Mouse (Mus musculus) ES-E14 (cell line): Measurements from ENCODE around the gene Mtss1l. TPM values are rescaled to one million over a fixed set of nuclear protein-coding genes. Genes with fewer than 3 reads are reported as not detected.

ENCODE experiments used
- DNase-seq: peaks from one replicate; pipeline ENCODE4 v3.0.0-alpha.2; 2013; ENCODE audit warnings: low read depth, low spot score
- H3K27ac ChIP-seq: 2 replicates; pipeline ENCODE4 v1.5.1; 2012; ENCODE audit warnings: low read depth, mild to moderate bottlenecking, low read length, moderate library complexity, mixed read lengths; ENCODE audit not compliant: poor library complexity, insufficient read depth, severe bottlenecking
- H3K36me3 ChIP-seq: 2 replicates; pipeline ENCODE4 v1.6.1; 2012; ENCODE audit warnings: mild to moderate bottlenecking, low read length, moderate library complexity, mixed read lengths; ENCODE audit not compliant: control insufficient read depth, poor library complexity, insufficient read depth, severe bottlenecking
- H3K4me1 ChIP-seq, 2 experiments: fragments of 150-350 bp in 1 of 2; sonication (generic) in 1 of 2; 2 replicates each; pipeline ENCODE4 v1.6.1; 2012; ENCODE audit warnings: low read length in 2 of 2, mild to moderate bottlenecking in 1 of 2, mixed read lengths in 1 of 2; ENCODE audit not compliant: control insufficient read depth in 2 of 2, insufficient read depth in 2 of 2, poor library complexity in 1 of 2
- H3K4me3 ChIP-seq, 2 experiments: fragments of 150-350 bp in 1 of 2; sonication (generic) in 1 of 2; 2 replicates each; pipeline ENCODE4 v1.5.1; 2012; ENCODE audit warnings: low read length in 2 of 2, low read depth in 1 of 2, mild to moderate bottlenecking in 1 of 2, mixed read lengths in 1 of 2; ENCODE audit not compliant: insufficient read depth in 1 of 2, poor library complexity in 1 of 2, severe bottlenecking in 1 of 2
- H3K9ac ChIP-seq: 2 replicates; pipeline ENCODE4 v1.6.1; 2012; ENCODE audit warnings: low read depth, mild to moderate bottlenecking, low read length, mixed read lengths; ENCODE audit not compliant: poor library complexity, insufficient read depth, severe bottlenecking
- H3K9me3 ChIP-seq: fragments of 150-350 bp; sonication (generic); 2 replicates; pipeline ENCODE4 v1.6.1; 2012; ENCODE audit warnings: low read depth, mild to moderate bottlenecking, low read length; ENCODE audit not compliant: control insufficient read depth, insufficient read depth
- CHD2 ChIP-seq: IDR thresholded peaks from 2 replicates; pipeline ENCODE4 v1.6.1; 2014; ENCODE audit warnings: mild to moderate bottlenecking, low read depth, low read length, inconsistent platforms
- HCFC1 ChIP-seq: IDR thresholded peaks from 2 replicates; pipeline ENCODE4 v1.6.1; 2012; ENCODE audit warnings: low read length, inconsistent platforms, borderline replicate concordance; ENCODE audit not compliant: insufficient read depth
- MAFK ChIP-seq: IDR thresholded peaks from 2 replicates; pipeline ENCODE4 v1.6.1; 2014; ENCODE audit warnings: mild to moderate bottlenecking, low read depth, low read length, inconsistent platforms; ENCODE audit not compliant: insufficient read depth
- ZC3H11A ChIP-seq: IDR thresholded peaks from 2 replicates; pipeline ENCODE4 v1.6.1; 2012; ENCODE audit warnings: low read depth, mild to moderate bottlenecking, inconsistent platforms, low read length, borderline replicate concordance
- ZNF384 ChIP-seq: IDR thresholded peaks from 2 replicates; pipeline ENCODE4 v1.6.1; 2012; ENCODE audit warnings: low read depth, low read length, inconsistent platforms
- in situ Hi-C, 2 experiments: fragments of 600-800 bp; cut with MboI; formaldehyde crosslinking; loops; one replicate each; pipeline ENCODE4 v1.15.1; 2025; ENCODE audit warnings: low sequenced_read_pairs in 2 of 2, inconsistent platforms in 1 of 2; ENCODE audit not compliant: unreplicated experiment in 2 of 2
- total RNA-seq: library from RNA; depleted of rRNA; stranded (reverse); fragments of 300-350 nt; gene quantifications from 2 replicates; pipeline ENCODE4 v1.2.3, GENCODE M21; 2012

The Mtss1l gene
- total RNA-seq, 1 experiment: 3.6 TPM

- H3K36me3 ChIP-seq: peaks cover 24% of the 10 kb centered on the region
- no peak overlapping the region for H3K27ac ChIP-seq
- H3K4me1 ChIP-seq: peaks cover 2 to 6% of the 10 kb centered on the region in 2 experiments; a peak in 1 of 4 replicates
- no peak overlapping the region for H3K9ac ChIP-seq
- in situ Hi-C loops: no loop called here
- H3K9me3 ChIP-seq: no peaks in the 10 kb centered on the region
- DNase-seq: no peak
- no peak overlapping the region for H3K4me3 ChIP-seq
- no peak for TF ChIP-seq HCFC1
Measured at GRCm38 (mm10) chr8:110717131-110717530, 4.1 kb upstream of the Mtss1l start.

GRCm38 (mm10) chr8:110718209-110718968, 2.9 kb upstream of the Mtss1l start:
- Histone ChIP-seq H3K4me1 (peaks cover 2 to 6% of the 10 kb centered on the region in 2 experiments; a peak in 1 of 4 replicates), H3K9me3 (no peaks in the 10 kb centered on the region), H3K27ac (no peak overlapping the region), H3K36me3 (peaks cover 14% of the 10 kb centered on the region), H3K9ac (no peak overlapping the region), H3K4me3 (no peak overlapping the region)
- TF ChIP-seq HCFC1 (no peak), CHD2 (no peak), MAFK (no peak), ZNF384 (no peak), ZC3H11A (no peak)
- DNase-seq: no peak
- in situ Hi-C loops: no loop called here

- Histone ChIP-seq H3K4me1 (peaks cover 2 to 6% of the 10 kb centered on the region in 2 experiments; a peak in 1 of 4 replicates), H3K4me3 (no peak overlapping the region)
- DNase-seq: no peak
Measured at GRCm38 (mm10) chr8:110718969-110719670, 2.2 kb upstream of the Mtss1l start.

GRCm38 (mm10) chr8:110719898-110720653, 1.2 kb upstream of the Mtss1l start:
- no peak for DNase-seq
- TF ChIP-seq CHD2: no peak
- no peak for TF ChIP-seq MAFK
- no peak for TF ChIP-seq ZNF384
- TF ChIP-seq HCFC1: no peak
- TF ChIP-seq ZC3H11A: no peak
- peaks cover 2 to 6% of the 10 kb centered on the region in 2 experiments; a peak in 1 of 4 replicates for H3K4me1 ChIP-seq
- H3K9ac ChIP-seq: no peak overlapping the region
- H3K36me3 ChIP-seq: peaks cover 5% of the 10 kb centered on the region
- no peak overlapping the region for H3K27ac ChIP-seq
- H3K9me3 ChIP-seq: no peaks in the 10 kb centered on the region
- H3K4me3 ChIP-seq: no peak overlapping the region
- in situ Hi-C loops: no loop called here

More at GRCm38 (mm10) chr8:110718969-110719670, 2.2 kb upstream of the Mtss1l start:
- H3K27ac ChIP-seq: no peak overlapping the region
- no peak for TF ChIP-seq ZNF384
- TF ChIP-seq ZC3H11A: no peak
- TF ChIP-seq CHD2: no peak
- no peak for TF ChIP-seq MAFK
- no peak for TF ChIP-seq HCFC1
- in situ Hi-C loops: no loop called here
- no peaks in the 10 kb centered on the region for H3K9me3 ChIP-seq
- peaks cover 10% of the 10 kb centered on the region for H3K36me3 ChIP-seq
- no peak overlapping the region for H3K9ac ChIP-seq
